Mouse (Mus musculus) lung, embryonic 15.5 days (tissue): ENCODE measurements around the gene Gm20671. TPM values are rescaled to one million over a fixed set of nuclear protein-coding genes. Genes with fewer than 3 reads are reported as not detected.
"Not testable (repeated sequence)": the region's sequence is repeated elsewhere in the genome, so short reads cannot be mapped to it uniquely, and the experiment has no call there.

Experiments
- ATAC-seq: fragments of 200-750 bp; cut with Nextera tagmentation; 2 replicates; pipeline ENCODE4 v1.8.0; 2017; ENCODE audit warnings: moderate number of reproducible peaks, borderline replicate concordance; ENCODE audit not compliant: low FRiP score, low TSS enrichment; ENCODE audit errors: extremely low read depth
- H3K27ac ChIP-seq: fragments of 300-500 bp; sonication (generic); 2 replicates; pipeline ENCODE4 v1.5.1; 2015; ENCODE audit warnings: moderate library complexity, mild to moderate bottlenecking, inconsistent platforms
- H3K27me3 ChIP-seq: fragments of 300-500 bp; sonication (generic); 2 replicates; pipeline ENCODE4 v1.6.1; 2015; ENCODE audit warnings: inconsistent platforms
- H3K36me3 ChIP-seq: fragments of 300-500 bp; sonication (generic); 2 replicates; pipeline ENCODE4 v1.6.1; 2015; ENCODE audit warnings: inconsistent platforms
- H3K4me1 ChIP-seq: fragments of 300-500 bp; sonication (generic); 2 replicates; pipeline ENCODE4 v1.6.1; 2015; ENCODE audit warnings: inconsistent platforms
- H3K4me2 ChIP-seq: fragments of 300-500 bp; sonication (generic); 2 replicates; pipeline ENCODE4 v1.6.1; 2015; ENCODE audit warnings: inconsistent platforms, mild to moderate bottlenecking, moderate library complexity
- H3K4me3 ChIP-seq: fragments of 300-500 bp; sonication (generic); 2 replicates; pipeline ENCODE4 v1.5.1; 2015; ENCODE audit warnings: mild to moderate bottlenecking, inconsistent platforms
- H3K9ac ChIP-seq: fragments of 300-500 bp; sonication (generic); 2 replicates; pipeline ENCODE4 v1.6.1; 2015; ENCODE audit warnings: inconsistent platforms
- H3K9me3 ChIP-seq: fragments of 300-500 bp; sonication (generic); 2 replicates; pipeline ENCODE4 v1.6.1; 2016; ENCODE audit warnings: inconsistent platforms
- WGBS: fragments of 180-500 bp; shearing (Covaris S2); methylation state at CpG from one replicate; pipeline ENCODE4 v1.1.7; 2015; 5-methylcytosine and 5-hydroxymethylcytosine counted together
- polyA plus RNA-seq: library from polyadenylated mRNA; unstranded; fragments of >200 nt; fragmentation: Nextera tagmentation; extraction: Ambion mirVana; gene quantifications from 2 replicates; pipeline ENCODE4 v1.2.1, GENCODE M21; 2015

The Gm20671 gene
- polyA plus RNA-seq, 1 experiment from 2014 or later = not detected

- not testable (repeated sequence) for H3K36me3 ChIP-seq, H3K4me2 ChIP-seq, H3K27ac ChIP-seq, ATAC-seq, H3K4me1 ChIP-seq, H3K9me3 ChIP-seq, H3K27me3 ChIP-seq, H3K4me3 ChIP-seq, H3K9ac ChIP-seq
- 68% methylated on average over 3 of the region's 3 CpGs for WGBS
Observed at GRCm38 (mm10) chr5:32725397-32725796, 101.5 kb downstream of the Gm20671 start.

- Histone ChIP-seq H3K36me3 (no peaks in the 10 kb centered on the region), H3K27me3 (no peaks in the 10 kb centered on the region), H3K4me2 (no peak overlapping the region), H3K9me3 (no peaks in the 10 kb centered on the region), H3K4me3 (no peak overlapping the region), H3K9ac (no peak overlapping the region), H3K4me1 (no peaks in the 10 kb centered on the region), H3K27ac (no peak overlapping the region)
- ATAC-seq = no peak
- 69% methylated on average over 7 of the region's 7 CpGs for WGBS
Observed at GRCm38 (mm10) chr5:32723981-32724380, 102.9 kb downstream of the Gm20671 start.

GRCm38 (mm10) chr5:32722711-32723110, 104.2 kb downstream of the Gm20671 start:
- ATAC-seq = not testable (repeated sequence)

GRCm38 (mm10) chr5:32722263-32722662, 104.6 kb downstream of the Gm20671 start:
- no peak overlapping the region for H3K4me3 ChIP-seq
- H3K27ac ChIP-seq = no peak overlapping the region
- ATAC-seq = no peak

More at GRCm38 (mm10) chr5:32722711-32723110, 104.2 kb downstream of the Gm20671 start:
- not testable (repeated sequence) for H3K27ac ChIP-seq, H3K4me2 ChIP-seq, H3K9me3 ChIP-seq, H3K9ac ChIP-seq, H3K4me3 ChIP-seq, H3K27me3 ChIP-seq, H3K4me1 ChIP-seq, H3K36me3 ChIP-seq
- WGBS = 72% methylated on average over 8 of the region's 8 CpGs

GRCm38 (mm10) chr5:32721316-32721715, 105.6 kb downstream of the Gm20671 start:
- no peaks in the 10 kb centered on the region for H3K27me3 ChIP-seq
- no peak overlapping the region for H3K27ac ChIP-seq
- no peak overlapping the region for H3K4me3 ChIP-seq
- no peak for ATAC-seq
- whole genome bisulfite sequencing = 57% methylated on average over 3 of the region's 3 CpGs
- no peaks in the 10 kb centered on the region for H3K9me3 ChIP-seq
- H3K4me1 ChIP-seq = no peaks in the 10 kb centered on the region
- H3K9ac ChIP-seq = no peak overlapping the region
- no peaks in the 10 kb centered on the region for H3K36me3 ChIP-seq
- no peak overlapping the region for H3K4me2 ChIP-seq

More at GRCm38 (mm10) chr5:32722263-32722662, 104.6 kb downstream of the Gm20671 start:
- no peak overlapping the region for H3K9ac ChIP-seq
- no peaks in the 10 kb centered on the region for H3K4me1 ChIP-seq
- no peak overlapping the region for H3K4me2 ChIP-seq
- WGBS = 58% methylated on average over 7 of the region's 7 CpGs
- no peaks in the 10 kb centered on the region for H3K27me3 ChIP-seq
- no peaks in the 10 kb centered on the region for H3K36me3 ChIP-seq
- H3K9me3 ChIP-seq = no peaks in the 10 kb centered on the region

- H3K9me3 ChIP-seq = no peaks in the 10 kb centered on the region
- ATAC-seq = no peak
- H3K4me1 ChIP-seq = no peaks in the 10 kb centered on the region
- H3K27me3 ChIP-seq = no peaks in the 10 kb centered on the region
- no peak overlapping the region for H3K9ac ChIP-seq
- H3K4me2 ChIP-seq = no peak overlapping the region
- no peak overlapping the region for H3K27ac ChIP-seq
- no peaks in the 10 kb centered on the region for H3K36me3 ChIP-seq
- 79% methylated on average over 9 of the region's 9 CpGs for WGBS
- H3K4me3 ChIP-seq = no peak overlapping the region
Observed at GRCm38 (mm10) chr5:32720416-32720815, 106.5 kb downstream of the Gm20671 start.

GRCm38 (mm10) chr5:32718916-32719315, 108.0 kb downstream of the Gm20671 start:
- Histone ChIP-seq H3K27ac (no peak overlapping the region), H3K4me1 (no peaks in the 10 kb centered on the region), H3K9me3 (no peaks in the 10 kb centered on the region), H3K9ac (no peak overlapping the region), H3K4me3 (no peak overlapping the region), H3K36me3 (no peaks in the 10 kb centered on the region), H3K4me2 (no peak overlapping the region), H3K27me3 (no peaks in the 10 kb centered on the region)
- WGBS = 27% methylated on average over 6 of the region's 6 CpGs
- no peak for ATAC-seq

- peaks cover 6% of the 10 kb centered on the region; the same call in 1 of the 2 replicates for H3K4me1 ChIP-seq
- WGBS = 28% methylated on average over 1 of the region's 1 CpGs
- H3K4me2 ChIP-seq = no peak overlapping the region
- no peak overlapping the region for H3K9ac ChIP-seq
- H3K27me3 ChIP-seq = no peaks in the 10 kb centered on the region
- no peaks in the 10 kb centered on the region for H3K36me3 ChIP-seq
- no peak overlapping the region for H3K4me3 ChIP-seq
- no peaks in the 10 kb centered on the region for H3K9me3 ChIP-seq
- no peak for ATAC-seq
- no peak overlapping the region for H3K27ac ChIP-seq
Observed at GRCm38 (mm10) chr5:32717726-32718125, 109.2 kb downstream of the Gm20671 start.

- H3K27ac ChIP-seq = peak overlapping the region; percentile 94
- WGBS = under 1% methylated on average over 55 of the region's 55 CpGs
- H3K4me1 ChIP-seq = peaks cover 11% of the 10 kb centered on the region; the same call in 1 of the 2 replicates
- ATAC-seq = peak; percentile 98
- peak overlapping the region; percentile 62 for H3K9ac ChIP-seq
- H3K4me3 ChIP-seq = peak overlapping the region; percentile 70
- H3K9me3 ChIP-seq = no peaks in the 10 kb centered on the region
- H3K4me2 ChIP-seq = peak overlapping the region; percentile 71
- H3K36me3 ChIP-seq = no peaks in the 10 kb centered on the region
- no peaks in the 10 kb centered on the region for H3K27me3 ChIP-seq
Observed at GRCm38 (mm10) chr5:32713703-32714467, 113.0 kb downstream of the Gm20671 start.

- H3K27ac ChIP-seq = peak overlapping the region; percentile 94
- H3K4me2 ChIP-seq = peak overlapping the region; percentile 71
- no peaks in the 10 kb centered on the region for H3K27me3 ChIP-seq
- H3K9me3 ChIP-seq = no peaks in the 10 kb centered on the region
- H3K36me3 ChIP-seq = no peaks in the 10 kb centered on the region
- peaks cover 11% of the 10 kb centered on the region; the same call in 1 of the 2 replicates for H3K4me1 ChIP-seq
- H3K9ac ChIP-seq = peak overlapping the region; percentile 62
- 19% methylated on average over 2 of the region's 2 CpGs for WGBS
- no peak; the same call in 1 of the 2 replicates for ATAC-seq
- peak overlapping the region; percentile 70 for H3K4me3 ChIP-seq
Observed at GRCm38 (mm10) chr5:32713042-32713702, 113.7 kb downstream of the Gm20671 start.

- H3K27me3 ChIP-seq = no peaks in the 10 kb centered on the region
- H3K4me3 ChIP-seq = 0 out of 2 replicates have a peak overlapping the region, but pooled peaks have one; percentile 70
- no peak for ATAC-seq
- H3K4me1 ChIP-seq = peaks cover 11% of the 10 kb centered on the region; the same call in 1 of the 2 replicates
- H3K9me3 ChIP-seq = no peaks in the 10 kb centered on the region
- H3K27ac ChIP-seq = peak overlapping the region; percentile 94; the same call in 1 of the 2 replicates
- H3K9ac ChIP-seq = no peak overlapping the region
- 64% methylated on average over 4 of the region's 4 CpGs for WGBS
- H3K36me3 ChIP-seq = no peaks in the 10 kb centered on the region
- H3K4me2 ChIP-seq = peak overlapping the region; percentile 71
Observed at GRCm38 (mm10) chr5:32712221-32713041, 114.5 kb downstream of the Gm20671 start.
